Mouse (Mus musculus) lung, postnatal 25 days (tissue): Measurements from ENCODE around the gene Emx1.
"Not testable (repeated sequence)": the region's sequence is repeated elsewhere in the genome, so short reads cannot be mapped to it uniquely, and the experiment has no call there.

Experiments used
- DNase-seq: peaks from one replicate; pipeline ENCODE4 v3.0.0; 2022; ENCODE audit warnings: low spot score

The Emx1 gene

GRCm38 (mm10) chr6:85187340-85188211 lies at the start of gene Emx1:
Gene Emx1 (plus strand): TSS chr6:85187438.
- peak; percentile 11 for DNase-seq

- no peak for DNase-seq
These were observed 47.7 kb upstream of the Emx1 start for GRCm38 (mm10) chr6:85139534-85139933.

GRCm38 (mm10) chr6:85141013-85141412 lies 46.2 kb upstream of the Emx1 start:
- peak; percentile 69 for DNase-seq

- no peak for DNase-seq
These were observed 42.8 kb upstream of the Emx1 start for GRCm38 (mm10) chr6:85144466-85144865.

- no peak for DNase-seq
These were observed 39.6 kb upstream of the Emx1 start for GRCm38 (mm10) chr6:85147636-85148035.

- DNase-seq = no peak
These were observed 36.9 kb upstream of the Emx1 start for GRCm38 (mm10) chr6:85150386-85150785.

GRCm38 (mm10) chr6:85153970-85154540 lies 33.2 kb upstream of the Emx1 start:
- DNase-seq = peak; percentile 82

GRCm38 (mm10) chr6:85154861-85155528 lies 32.2 kb upstream of the Emx1 start:
- DNase-seq = peak; percentile 32

- not testable (repeated sequence) for DNase-seq
These were observed 30.7 kb upstream of the Emx1 start for GRCm38 (mm10) chr6:85156551-85156950.

- not testable (repeated sequence) for DNase-seq
These were observed 29.0 kb upstream of the Emx1 start for GRCm38 (mm10) chr6:85158040-85158804.

- DNase-seq = peak; percentile 32
These were observed 28.0 kb upstream of the Emx1 start for GRCm38 (mm10) chr6:85159092-85159760.

- peak; percentile 54 for DNase-seq
These were observed 26.9 kb upstream of the Emx1 start for GRCm38 (mm10) chr6:85160201-85160923.

GRCm38 (mm10) chr6:85165440-85165921 lies 21.8 kb upstream of the Emx1 start:
- DNase-seq = no peak

GRCm38 (mm10) chr6:85179569-85179968 lies 7.7 kb upstream of the Emx1 start:
- no peak for DNase-seq

- no peak for DNase-seq
These were observed 7.2 kb upstream of the Emx1 start for GRCm38 (mm10) chr6:85180036-85180435.

- DNase-seq = no peak
These were observed 3.3 kb upstream of the Emx1 start for GRCm38 (mm10) chr6:85183951-85184350.

GRCm38 (mm10) chr6:85186033-85186743 lies 1.1 kb upstream of the Emx1 start:
- no peak for DNase-seq

GRCm38 (mm10) chr6:85186744-85187059 lies 536 bp upstream of the Emx1 start:
- no peak for DNase-seq

GRCm38 (mm10) chr6:85188256-85189110 lies 1.2 kb downstream of the Emx1 start:
- DNase-seq = no peak
